Mouse (Mus musculus) C2C12 (cell line): ENCODE results near the gene Hc.

Source experiments
- CTCF ChIP-seq: IDR thresholded peaks from one replicate; pipeline ENCODE4 v1.5.1; 2011; ENCODE audit not compliant: control insufficient read depth, insufficient read depth, insufficient read length
- MYOG ChIP-seq: IDR thresholded peaks from one replicate; pipeline ENCODE4 v1.6.1; 2011; ENCODE audit not compliant: control insufficient read depth, insufficient read length; ENCODE audit errors: extremely low read depth
- USF1 ChIP-seq: IDR thresholded peaks from one replicate; pipeline ENCODE4 v1.6.1; 2011; ENCODE audit warnings: low read depth, mild to moderate bottlenecking, control low read depth, moderate library complexity

DNA sequence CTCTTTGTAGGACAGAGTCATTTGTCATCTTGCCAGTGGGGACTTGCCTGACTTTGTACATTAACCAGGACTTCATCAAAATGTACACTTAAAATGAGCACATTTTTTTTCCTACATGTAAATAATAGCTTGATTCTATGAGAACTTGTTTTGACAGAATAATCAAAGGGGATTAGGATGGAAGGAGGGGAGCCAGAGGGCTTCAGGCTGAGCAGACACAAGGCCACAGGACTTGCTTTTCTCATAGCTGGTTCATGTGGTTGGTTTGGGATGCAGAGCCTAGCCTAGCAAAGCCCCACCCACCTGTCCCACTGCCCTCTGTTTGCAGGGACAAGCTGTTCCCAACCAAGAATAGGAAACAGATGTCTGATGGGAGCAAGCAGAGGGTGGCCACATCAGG lies 109.8 kb downstream of the Hc start:
- no peak for TF ChIP-seq CTCF
- no peak for TF ChIP-seq MYOG
- no peak for TF ChIP-seq USF1
